Mouse (Mus musculus) gastrocnemius, postnatal 10 days (tissue): Measurements from ENCODE around the gene Pak1. TPM values are rescaled to one million over a fixed set of nuclear protein-coding genes. Genes with fewer than 3 reads are reported as not detected.
A peak's percentile ranks its signal among the peaks of the same experiment; 100 is the strongest.
"Not testable (repeated sequence)": the region's sequence is repeated elsewhere in the genome, so short reads cannot be mapped to it uniquely, and the experiment has no call there.

Source experiments
- DNase-seq: peaks from one replicate; pipeline ENCODE4 v3.0.0; 2021; ENCODE audit warnings: mixed read lengths
- total RNA-seq, 2 experiments: library from RNA; stranded (reverse); gene quantifications; 2 replicates each; pipeline ENCODE4 v1.2.3; 2021

Pak1 gene
- total RNA-seq, 2 experiments from 2014 or later: 160 to 188 TPM

DNA sequence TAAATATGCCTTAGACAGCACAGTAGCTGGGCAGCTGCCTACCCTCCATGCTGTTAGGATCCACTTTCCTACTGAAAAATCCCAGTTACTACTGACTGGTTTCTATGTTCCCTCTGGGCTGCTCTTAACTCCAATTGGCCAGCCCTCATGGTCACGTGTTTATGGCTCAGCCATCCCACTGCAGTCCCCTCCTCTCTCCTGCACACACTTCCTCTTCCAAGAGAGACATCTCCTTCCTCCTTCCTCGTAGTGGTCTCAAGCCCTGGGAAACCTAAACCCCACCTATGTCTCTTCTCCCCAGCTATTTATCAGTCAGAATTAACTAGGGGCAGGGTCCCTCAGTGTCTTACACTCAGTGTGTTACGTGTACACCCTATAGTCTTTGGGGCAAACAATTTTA lies 61.2 kb downstream of the Pak1 start:
- not testable (repeated sequence) for DNase-seq

DNA sequence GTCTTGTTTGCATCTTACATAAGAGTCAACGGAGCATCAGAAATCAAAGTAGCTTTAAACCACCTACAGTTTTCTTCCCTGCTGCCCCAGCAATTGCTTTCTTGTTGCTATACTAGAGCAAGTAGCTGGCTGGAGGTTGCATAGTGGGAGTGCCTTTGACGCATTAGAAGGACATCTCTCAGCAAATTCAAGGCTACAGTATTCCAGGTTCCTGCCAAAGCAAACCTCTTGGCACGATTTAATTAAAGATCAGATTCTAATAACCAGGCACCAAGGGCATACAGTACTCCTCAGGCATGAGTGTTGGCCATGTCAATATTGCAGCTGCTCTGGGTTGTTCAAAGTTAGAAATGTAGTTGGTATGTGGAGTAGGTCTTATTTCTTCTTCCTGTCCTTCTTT lies 62.0 kb downstream of the Pak1 start:
- peak; percentile 3 for DNase-seq

DNA sequence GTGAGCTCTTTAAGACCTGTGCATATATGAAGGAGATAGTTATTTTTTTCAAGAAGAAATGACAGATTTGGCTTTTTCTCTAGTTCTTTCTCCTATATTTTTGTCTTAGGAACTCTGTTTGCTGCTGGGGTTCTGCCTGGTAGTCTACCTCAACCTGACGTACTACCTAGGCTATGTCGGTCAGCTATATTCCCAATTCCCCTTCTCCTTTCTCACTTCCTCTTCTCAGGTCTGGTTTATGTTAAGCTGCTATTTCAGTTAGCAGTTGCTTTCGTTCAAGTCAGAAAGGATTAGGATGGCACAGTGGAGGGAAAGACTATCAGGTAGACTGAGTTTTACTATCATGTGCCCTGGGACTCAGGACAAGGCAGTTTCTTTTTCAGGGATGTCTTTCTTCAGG lies 75.2 kb downstream of the Pak1 start:
- DNase-seq: no peak

DNA sequence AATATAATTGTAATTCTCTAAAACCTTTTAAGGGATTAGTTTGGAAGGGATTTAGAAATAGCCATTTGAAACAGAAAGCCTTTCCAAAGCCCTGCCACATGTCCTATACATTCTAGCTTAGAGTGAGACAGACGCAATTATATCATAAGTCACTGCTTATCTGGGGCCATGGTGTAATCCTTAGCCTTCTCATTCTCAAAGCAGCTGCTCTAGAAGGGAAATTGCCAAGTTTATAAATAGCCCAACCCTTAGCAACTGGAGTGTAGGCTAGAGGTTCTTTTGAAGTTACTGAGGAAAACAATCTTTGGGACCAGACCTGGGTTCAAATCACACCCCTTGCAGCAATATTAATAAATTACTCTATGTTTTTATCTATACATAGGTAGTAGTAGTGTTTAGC lies 76.2 kb downstream of the Pak1 start:
- no peak for DNase-seq

DNA sequence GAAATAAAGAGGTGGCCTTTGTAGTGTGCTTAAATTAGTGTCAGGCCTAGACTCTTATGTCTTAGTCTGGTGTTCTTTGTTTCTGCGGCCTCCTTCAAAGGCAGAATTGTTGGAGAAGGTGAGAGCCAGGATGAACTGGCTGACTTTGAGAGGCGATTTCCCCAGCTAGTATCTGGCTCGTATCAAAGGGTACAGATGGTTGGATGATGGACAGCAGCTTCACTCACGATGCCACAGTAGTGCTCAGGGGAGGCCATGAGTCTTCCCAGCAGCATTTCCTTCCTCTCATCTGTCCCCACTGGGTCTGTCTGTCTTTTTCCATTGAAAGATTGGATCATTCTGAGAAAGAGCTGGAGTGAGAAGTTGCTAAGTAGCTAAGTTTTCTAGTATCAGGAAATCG lies 79.5 kb downstream of the Pak1 start:
- DNase-seq: no peak

DNA sequence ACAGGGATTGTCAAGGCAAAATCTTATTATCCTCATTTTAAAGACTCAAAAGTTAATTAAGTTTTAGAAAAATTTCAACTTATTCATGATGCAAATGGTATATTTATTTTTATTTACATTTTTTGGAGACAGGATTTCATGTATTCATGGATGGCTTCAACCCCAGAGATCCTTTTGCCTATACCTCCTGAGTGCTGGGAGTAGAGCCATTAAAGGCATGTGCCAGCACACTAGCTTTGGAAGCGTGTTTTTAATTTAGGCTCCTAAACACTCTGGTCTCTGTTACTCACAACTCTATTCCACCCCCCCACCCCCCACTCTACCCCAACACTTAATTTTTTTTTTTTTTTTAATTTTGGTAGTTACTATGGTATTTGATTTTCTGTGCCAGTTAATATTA lies 80.4 kb downstream of the Pak1 start:
- no peak for DNase-seq

DNA sequence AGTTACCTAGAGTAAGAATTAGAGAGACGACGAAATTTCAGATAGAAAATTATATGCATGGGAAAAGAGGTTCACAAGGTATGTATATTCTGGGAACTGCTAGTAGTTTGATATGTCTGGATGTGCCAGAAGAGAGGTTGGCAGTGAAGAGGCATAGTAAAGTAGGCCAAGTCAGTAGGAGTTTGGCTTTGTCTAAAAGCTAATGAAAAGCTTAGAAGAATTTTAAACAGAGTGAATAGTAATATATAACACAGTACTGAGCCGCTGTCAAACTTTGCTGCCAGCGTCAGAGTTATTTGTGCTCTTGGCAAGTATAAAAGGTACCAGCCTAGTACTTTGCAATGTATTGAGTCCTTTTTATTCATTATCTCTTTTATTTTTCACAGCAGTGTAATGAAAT lies 84.1 kb downstream of the Pak1 start:
- no peak for DNase-seq

DNA sequence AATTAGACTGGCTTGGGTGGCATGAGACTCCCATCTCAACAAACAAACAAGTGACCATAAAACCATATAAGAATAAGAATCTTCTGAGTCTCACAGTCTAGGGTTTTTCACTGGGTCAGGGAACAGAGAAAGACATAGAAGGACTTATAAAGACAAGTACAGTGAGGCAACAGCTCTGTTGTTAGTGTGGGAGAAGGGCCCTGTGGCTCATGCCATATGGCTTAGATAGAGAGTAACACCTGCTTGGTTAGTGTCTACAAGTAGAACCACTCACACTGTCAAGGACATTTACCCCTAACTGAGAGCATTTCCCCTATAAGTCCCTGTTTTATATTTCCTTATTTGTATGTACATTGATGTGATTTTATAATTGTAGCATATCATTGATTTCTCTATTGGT lies 85.0 kb downstream of the Pak1 start:
- no peak for DNase-seq

DNA sequence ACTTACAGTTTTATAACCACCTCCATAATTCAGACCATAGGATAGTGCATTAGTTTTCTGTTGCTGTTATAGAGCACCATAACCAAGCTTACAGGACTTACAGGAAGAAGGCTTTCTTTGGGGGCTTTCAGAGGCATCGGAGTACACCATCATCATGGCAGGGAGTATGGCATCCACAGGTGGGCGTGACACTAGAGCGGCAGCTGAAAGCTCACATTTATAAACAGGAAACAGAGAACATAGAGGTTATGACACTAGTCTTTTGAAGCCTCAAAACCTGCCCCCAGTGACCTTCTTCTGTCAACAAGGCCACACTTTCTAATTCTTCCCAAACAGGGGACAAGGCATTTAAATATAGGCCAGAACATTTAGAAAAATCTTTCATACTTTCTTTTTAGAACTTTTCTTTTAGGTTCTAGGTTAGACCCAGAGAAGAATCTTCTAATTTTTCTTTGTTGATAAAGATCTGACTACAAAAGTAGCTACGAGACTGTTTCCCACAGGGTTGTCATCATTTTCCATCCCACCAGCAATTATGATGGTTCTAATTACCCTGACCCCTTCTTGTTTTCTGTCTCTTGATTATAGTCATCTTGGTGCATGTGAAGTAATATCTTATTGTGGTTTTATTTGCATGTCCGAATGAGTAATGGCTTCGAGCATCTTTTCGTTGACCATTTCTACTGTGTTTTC lies 89.7 kb downstream of the Pak1 start:
- no peak for DNase-seq

DNA sequence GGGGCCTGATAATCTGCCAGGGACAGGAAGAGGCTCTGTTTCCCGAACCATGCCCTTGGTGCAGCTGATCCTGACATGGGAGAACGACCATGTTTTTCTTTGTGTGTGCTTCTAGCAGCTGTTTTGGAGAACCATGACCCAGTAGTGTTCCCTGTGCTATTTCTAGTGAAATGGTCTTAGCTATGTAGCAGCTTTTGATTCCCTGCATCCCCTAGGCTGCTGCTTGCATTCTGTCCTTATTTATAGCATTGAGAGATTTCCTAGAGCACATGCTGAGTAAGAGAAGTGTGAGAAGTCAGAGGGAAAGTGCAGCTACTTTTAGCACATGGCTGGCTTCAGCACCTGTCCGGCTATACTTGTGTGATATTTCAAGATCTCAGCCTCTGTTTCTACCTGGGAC lies 123.3 kb downstream of the Pak1 start:
- DNase-seq: no peak

DNA sequence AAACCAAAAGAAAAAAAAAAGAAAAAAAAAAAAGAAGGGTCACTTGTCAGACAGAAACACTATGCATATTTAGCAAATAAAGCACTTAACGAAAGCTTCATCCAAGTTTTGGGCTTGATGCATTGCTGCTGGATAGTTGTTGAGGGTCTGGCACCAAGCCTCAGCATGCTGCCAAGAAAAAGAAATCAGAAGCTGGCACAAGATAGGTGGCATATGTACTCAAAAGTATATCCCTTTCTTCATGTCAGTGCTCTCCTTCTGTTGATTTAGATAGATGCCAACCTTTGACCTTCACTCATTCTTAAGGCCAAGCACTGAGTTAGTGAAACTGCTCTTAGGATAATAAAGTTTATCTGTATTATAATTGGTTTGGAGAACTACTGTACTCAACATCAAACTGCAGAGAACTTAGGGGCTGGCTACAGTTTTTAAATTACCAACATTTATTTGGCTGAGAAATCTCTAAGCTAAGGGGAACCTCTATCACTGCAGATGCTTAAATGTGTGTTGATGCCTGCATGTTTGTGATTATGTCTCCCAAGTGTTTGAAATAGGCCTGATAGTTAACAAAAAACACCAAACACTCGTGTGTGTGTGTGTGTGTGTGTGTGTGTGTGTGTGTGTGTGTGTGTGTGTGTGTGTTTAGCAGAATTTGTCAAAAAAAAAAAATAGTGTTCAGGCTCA lies 126.6 kb downstream of the Pak1 start:
- DNase-seq: no peak

DNA sequence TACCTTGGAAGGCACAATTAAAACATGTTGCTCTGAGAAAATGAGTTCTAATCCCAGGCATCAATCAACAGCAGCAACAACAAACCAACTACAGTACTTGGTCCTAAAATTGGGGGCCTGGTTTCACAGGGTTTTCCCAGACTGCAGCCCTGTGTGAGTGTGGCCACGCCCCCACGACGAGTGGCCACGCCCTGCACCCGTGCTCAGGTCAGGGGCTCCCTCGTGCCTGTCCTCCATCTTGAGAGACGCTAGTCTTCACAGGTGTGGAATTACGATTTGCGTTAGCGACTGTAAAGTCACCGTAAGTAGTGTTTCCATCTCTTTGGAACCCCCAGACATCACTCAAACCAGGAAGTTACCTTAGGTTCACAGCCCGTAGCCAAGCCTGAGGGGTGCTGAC lies 131.4 kb downstream of the Pak1 start, which contains the start of gene Gdpd4:
Gene Gdpd4 (plus strand): TSS at position 214 of the 400 bp plus-strand sequence.
- no peak for DNase-seq

DNA sequence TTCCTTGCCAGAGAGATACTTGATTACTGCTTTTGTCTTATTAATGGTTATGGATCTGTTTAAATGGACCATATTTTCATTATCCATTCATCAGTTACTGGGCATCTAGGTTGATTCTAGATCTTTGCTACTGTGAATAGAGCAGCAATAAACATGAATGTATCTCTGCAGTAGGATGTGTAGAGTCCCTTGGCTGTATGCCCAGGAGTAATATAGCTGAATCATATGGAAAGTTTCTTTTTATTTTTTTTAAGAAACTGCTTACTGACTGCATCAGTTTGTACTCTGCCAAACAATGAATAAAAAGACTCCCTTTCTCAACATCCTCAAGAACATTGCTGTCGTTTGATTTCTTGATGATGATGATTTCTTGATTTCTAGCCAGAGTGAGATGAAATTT lies 137.5 kb downstream of the Pak1 start:
- DNase-seq: no peak

DNA sequence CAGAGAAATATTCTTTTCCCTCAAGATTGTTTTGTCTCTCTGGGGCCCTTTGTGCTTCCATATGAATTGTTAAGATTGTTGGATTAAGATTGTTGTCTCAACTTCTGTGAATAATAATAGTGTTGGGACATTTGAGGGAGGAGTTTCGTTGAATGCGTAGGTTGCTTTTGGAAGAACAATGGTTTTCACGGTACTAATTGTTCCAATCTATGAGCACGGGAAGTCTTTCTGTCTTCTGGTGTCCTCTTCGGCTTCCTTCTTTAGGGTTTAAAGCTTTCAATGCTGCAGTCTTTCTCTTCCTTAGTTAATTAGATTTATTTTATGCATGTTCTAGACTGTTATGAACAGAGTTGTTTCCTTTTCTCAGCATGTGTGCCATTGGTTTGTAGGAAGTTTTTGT lies 138.6 kb downstream of the Pak1 start:
- no peak for DNase-seq

DNA sequence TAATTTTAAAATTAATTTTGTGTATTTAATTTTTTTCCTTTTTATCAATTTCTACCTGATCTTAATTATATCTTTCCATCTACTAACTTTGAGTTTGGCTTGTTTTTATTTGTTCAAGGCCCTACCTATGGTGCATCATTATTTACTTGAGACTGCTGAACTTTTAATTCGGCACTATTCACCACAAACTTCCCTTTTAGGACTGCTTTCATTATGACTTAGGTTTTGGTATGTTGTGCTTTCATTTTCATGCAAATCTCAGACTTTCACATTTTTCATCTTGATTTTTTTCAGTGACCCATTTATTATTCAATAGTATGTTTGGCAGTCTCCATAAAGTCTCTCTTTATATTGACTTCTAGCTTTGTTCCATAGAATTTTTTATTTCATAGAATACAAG lies 156.1 kb downstream of the Pak1 start:
- DNase-seq: no peak

Other genes starting within 250 kb of the Pak1 start
- 100 to 1,000 TPM; 131 to 137 TPM for gene Aamdc, start 209.0 kb upstream of the Pak1 start, total RNA-seq
- 10 to 100 TPM; 15.5 to 20.5 TPM for gene Rsf1, start 208.7 kb upstream of the Pak1 start, total RNA-seq
- 10 to 100 TPM; 43.3 to 46.5 TPM for gene Clns1a, start 91.9 kb upstream of the Pak1 start, total RNA-seq
- gene Aqp11, start 50.3 kb upstream of the Pak1 start, total RNA-seq: 1 to 10 TPM; 2.0 to 2.7 TPM
- under 1 TPM; 0.11 to 0.12 TPM for gene Gdpd4, start 131.4 kb downstream of the Pak1 start, total RNA-seq